Mouse (Mus musculus): Measurements from ENCODE around the gene Lgr6.
A peak's percentile ranks its signal among the peaks of the same experiment; 100 is the strongest.

The Lgr6 gene

GRCm38 (mm10) chr1:135105124-135105523 is at the start of gene Lgr6:
TSS of gene Lgr6 (minus strand) at chr1:135105276.
- no peak for DNase-seq

GRCm38 (mm10) chr1:135154411-135154959 is 49.4 kb upstream of the Lgr6 start:
- peak; percentile 65 for DNase-seq

GRCm38 (mm10) chr1:135154011-135154410 is 48.9 kb upstream of the Lgr6 start:
- no peak for DNase-seq

- no peak for DNase-seq
These were observed 43.9 kb upstream of the Lgr6 start for GRCm38 (mm10) chr1:135148996-135149395.

GRCm38 (mm10) chr1:135148476-135148875 is 43.4 kb upstream of the Lgr6 start:
- no peak for DNase-seq

- DNase-seq, result no peak
These were observed 42.6 kb upstream of the Lgr6 start for GRCm38 (mm10) chr1:135147702-135148058.

GRCm38 (mm10) chr1:135146946-135147701 is 42.0 kb upstream of the Lgr6 start:
- DNase-seq, result peak; percentile 85

GRCm38 (mm10) chr1:135146077-135146945 is 41.2 kb upstream of the Lgr6 start, which contains the start of gene Arl8a:
TSS of gene Arl8a (plus strand) at chr1:135146824.
- DNase-seq, result peak; percentile 83

GRCm38 (mm10) chr1:135143940-135144339 is 38.9 kb upstream of the Lgr6 start:
- DNase-seq, result no peak

- DNase-seq, result no peak
These were observed 37.4 kb upstream of the Lgr6 start for GRCm38 (mm10) chr1:135142452-135142851.

GRCm38 (mm10) chr1:135139906-135140305 is 34.8 kb upstream of the Lgr6 start:
- no peak for DNase-seq

- peak; percentile 63 for DNase-seq
These were observed 31.4 kb upstream of the Lgr6 start for GRCm38 (mm10) chr1:135136500-135136899.

- DNase-seq, result no peak
These were observed 30.2 kb upstream of the Lgr6 start for GRCm38 (mm10) chr1:135135111-135135787.

GRCm38 (mm10) chr1:135133678-135134435 is 28.8 kb upstream of the Lgr6 start:
- DNase-seq, result no peak

- DNase-seq, result no peak
These were observed 27.9 kb upstream of the Lgr6 start for GRCm38 (mm10) chr1:135132893-135133369.

GRCm38 (mm10) chr1:135132473-135132872 is 27.4 kb upstream of the Lgr6 start, which contains the start of gene Ptpn7:
TSS of gene Ptpn7 (plus strand) at chr1:135132700.
- peak; percentile 74 for DNase-seq

- no peak for DNase-seq
These were observed 26.5 kb upstream of the Lgr6 start for GRCm38 (mm10) chr1:135131560-135131959.

- DNase-seq, result no peak
These were observed 26.0 kb upstream of the Lgr6 start for GRCm38 (mm10) chr1:135131034-135131433.

GRCm38 (mm10) chr1:135130376-135131018 is 25.4 kb upstream of the Lgr6 start:
- no peak for DNase-seq

- no peak for DNase-seq
These were observed 24.6 kb upstream of the Lgr6 start for GRCm38 (mm10) chr1:135129543-135130183.

GRCm38 (mm10) chr1:135128986-135129385 is 23.9 kb upstream of the Lgr6 start:
- DNase-seq, result no peak
